Mouse (Mus musculus): ENCODE measurements around the gene Ahr. TPM values are rescaled to one million over a fixed set of nuclear protein-coding genes. Genes with fewer than 3 reads are reported as not detected.
A peak's percentile ranks its signal among the peaks of the same experiment; 100 is the strongest.

The Ahr gene
- polyA plus RNA-seq, 2 experiments: 10.7 to 19.5 TPM

GRCm38 (mm10) chr12:35506383-35506782, 28.5 kb downstream of the Ahr start:
- WGBS: 90% methylated on average over 2 of the region's 2 CpGs
- ATAC-seq (ENCODE audit: low FRiP score, low read depth) (no peak), DNase-seq (ENCODE audit: low spot score) (no peak)
- Histone ChIP-seq H3K9me3 (ENCODE audit: control insufficient read depth, low read length) (no peaks in the 10 kb centered on the region), H3K36me3 (ENCODE audit: control insufficient read depth, insufficient read depth, low read length) (no peaks in the 10 kb centered on the region), H3K27ac (replicated peaks; ENCODE audit: low read depth, low read length) (no peak overlapping the region), H3K4me3 (replicated peaks; ENCODE audit: low read length) (no peak overlapping the region), H3K27me3 (ENCODE audit: control insufficient read depth, insufficient read depth, low read length) (no peaks in the 10 kb centered on the region), H3K4me2 (replicated peaks; ENCODE audit: low read depth, low read length, severe bottlenecking) (no peak overlapping the region), H3K4me1 (ENCODE audit: control insufficient read depth, insufficient read depth, low read length) (no peaks in the 10 kb centered on the region), H3K9ac (ENCODE audit: low read depth, low read length, severe bottlenecking) (no peak overlapping the region)
- no peak for TF ChIP-seq POLR2A (IDR thresholded peaks at IDR 0.05; ENCODE audit: borderline replicate concordance, extremely low read depth, insufficient read depth, insufficient read length)

- H3K4me2 ChIP-seq (replicated peaks; ENCODE audit: low read depth, low read length, severe bottlenecking): no peak overlapping the region
- 77% methylated on average over 15 of the region's 15 CpGs for WGBS
- no peak overlapping the region for H3K9ac ChIP-seq (ENCODE audit: low read depth, low read length, severe bottlenecking)
- ATAC-seq (ENCODE audit: low FRiP score, low read depth) (0 out of 2 replicates have a peak, but pooled peaks have one; percentile 55), DNase-seq (ENCODE audit: low spot score) (no peak)
- no peaks in the 10 kb centered on the region for H3K4me1 ChIP-seq (ENCODE audit: control insufficient read depth, insufficient read depth, low read length)
- no peak overlapping the region for H3K27ac ChIP-seq (replicated peaks; ENCODE audit: low read depth, low read length)
- H3K36me3 ChIP-seq (ENCODE audit: control insufficient read depth, insufficient read depth, low read length): no peaks in the 10 kb centered on the region
- no peaks in the 10 kb centered on the region for H3K9me3 ChIP-seq (ENCODE audit: control insufficient read depth, low read length)
- no peaks in the 10 kb centered on the region for H3K27me3 ChIP-seq (ENCODE audit: control insufficient read depth, insufficient read depth, low read length)
- no peak overlapping the region for H3K4me3 ChIP-seq (replicated peaks; ENCODE audit: low read length)
- TF ChIP-seq POLR2A (IDR thresholded peaks at IDR 0.05; ENCODE audit: borderline replicate concordance, extremely low read depth, insufficient read depth, insufficient read length): no peak
These were observed 30.8 kb downstream of the Ahr start for GRCm38 (mm10) chr12:35504081-35504480.

GRCm38 (mm10) chr12:35503586-35503985, 31.3 kb downstream of the Ahr start:
- H3K36me3 ChIP-seq (ENCODE audit: control insufficient read depth, insufficient read depth, low read length): no peaks in the 10 kb centered on the region
- WGBS: 82% methylated on average over 7 of the region's 7 CpGs
- H3K4me3 ChIP-seq (replicated peaks; ENCODE audit: low read length): no peak overlapping the region
- no peak overlapping the region for H3K9ac ChIP-seq (ENCODE audit: low read depth, low read length, severe bottlenecking)
- DNase-seq (ENCODE audit: low spot score) (no peak), ATAC-seq (ENCODE audit: low FRiP score, low read depth) (no peak)
- no peaks in the 10 kb centered on the region for H3K9me3 ChIP-seq (ENCODE audit: control insufficient read depth, low read length)
- TF ChIP-seq POLR2A (IDR thresholded peaks at IDR 0.05; ENCODE audit: borderline replicate concordance, extremely low read depth, insufficient read depth, insufficient read length): no peak
- H3K27me3 ChIP-seq (ENCODE audit: control insufficient read depth, insufficient read depth, low read length): no peaks in the 10 kb centered on the region
- no peak overlapping the region for H3K4me2 ChIP-seq (replicated peaks; ENCODE audit: low read depth, low read length, severe bottlenecking)
- no peaks in the 10 kb centered on the region for H3K4me1 ChIP-seq (ENCODE audit: control insufficient read depth, insufficient read depth, low read length)
- no peak overlapping the region for H3K27ac ChIP-seq (replicated peaks; ENCODE audit: low read depth, low read length)

GRCm38 (mm10) chr12:35501476-35501875, 33.4 kb downstream of the Ahr start:
- Histone ChIP-seq H3K4me1 (ENCODE audit: control insufficient read depth, insufficient read depth, low read length) (no peaks in the 10 kb centered on the region), H3K27me3 (ENCODE audit: control insufficient read depth, insufficient read depth, low read length) (no peaks in the 10 kb centered on the region), H3K4me3 (replicated peaks; ENCODE audit: low read length) (no peak overlapping the region), H3K9me3 (ENCODE audit: control insufficient read depth, low read length) (no peaks in the 10 kb centered on the region), H3K4me2 (replicated peaks; ENCODE audit: low read depth, low read length, severe bottlenecking) (no peak overlapping the region), H3K9ac (ENCODE audit: low read depth, low read length, severe bottlenecking) (no peak overlapping the region), H3K36me3 (ENCODE audit: control insufficient read depth, insufficient read depth, low read length) (no peaks in the 10 kb centered on the region), H3K27ac (replicated peaks; ENCODE audit: low read depth, low read length) (no peak overlapping the region)
- 16% methylated on average over 2 of the region's 2 CpGs for WGBS
- DNase-seq (ENCODE audit: low spot score) (no peak), ATAC-seq (ENCODE audit: low FRiP score, low read depth) (no peak)
- no peak for TF ChIP-seq POLR2A (IDR thresholded peaks at IDR 0.05; ENCODE audit: borderline replicate concordance, extremely low read depth, insufficient read depth, insufficient read length)

- H3K4me2 ChIP-seq (replicated peaks; ENCODE audit: low read depth, low read length, severe bottlenecking): no peak overlapping the region
- 32% methylated on average over 4 of the region's 4 CpGs for WGBS
- DNase-seq (ENCODE audit: low spot score) (peak; percentile 81), ATAC-seq (ENCODE audit: low FRiP score, low read depth) (peak; percentile 91)
- H3K27ac ChIP-seq (replicated peaks; ENCODE audit: low read depth, low read length): no peak overlapping the region
- no peak overlapping the region for H3K4me3 ChIP-seq (replicated peaks; ENCODE audit: low read length)
- H3K4me1 ChIP-seq (ENCODE audit: control insufficient read depth, insufficient read depth, low read length): peaks cover 15% of the 10 kb centered on the region
- no peaks in the 10 kb centered on the region for H3K27me3 ChIP-seq (ENCODE audit: control insufficient read depth, insufficient read depth, low read length)
- H3K9ac ChIP-seq (ENCODE audit: low read depth, low read length, severe bottlenecking): no peak overlapping the region
- no peak for TF ChIP-seq POLR2A (IDR thresholded peaks at IDR 0.05; ENCODE audit: borderline replicate concordance, extremely low read depth, insufficient read depth, insufficient read length)
- no peaks in the 10 kb centered on the region for H3K9me3 ChIP-seq (ENCODE audit: control insufficient read depth, low read length)
- no peaks in the 10 kb centered on the region for H3K36me3 ChIP-seq (ENCODE audit: control insufficient read depth, insufficient read depth, low read length)
These were observed 39.6 kb downstream of the Ahr start for GRCm38 (mm10) chr12:35495195-35495594.

GRCm38 (mm10) chr12:35480764-35481163, 54.1 kb downstream of the Ahr start:
- ATAC-seq (ENCODE audit: low FRiP score, low read depth): no peak
- WGBS: 94% methylated on average over 2 of the region's 2 CpGs

More at GRCm38 (mm10) chr12:35480764-35481163, 54.1 kb downstream of the Ahr start:
- H3K4me2 ChIP-seq (replicated peaks; ENCODE audit: low read depth, low read length, severe bottlenecking): no peak overlapping the region
- H3K4me3 ChIP-seq (replicated peaks; ENCODE audit: low read length): no peak overlapping the region
- no peak for TF ChIP-seq POLR2A (IDR thresholded peaks at IDR 0.05; ENCODE audit: borderline replicate concordance, extremely low read depth, insufficient read depth, insufficient read length)
- DNase-seq (ENCODE audit: low spot score): no peak
- no peaks in the 10 kb centered on the region for H3K9me3 ChIP-seq (ENCODE audit: control insufficient read depth, low read length)
- H3K4me1 ChIP-seq (ENCODE audit: control insufficient read depth, insufficient read depth, low read length): peaks cover 5% of the 10 kb centered on the region; the same call in 1 of the 2 replicates
- H3K27me3 ChIP-seq (ENCODE audit: control insufficient read depth, insufficient read depth, low read length): no peaks in the 10 kb centered on the region
- H3K9ac ChIP-seq (ENCODE audit: low read depth, low read length, severe bottlenecking): no peak overlapping the region
- no peaks in the 10 kb centered on the region for H3K36me3 ChIP-seq (ENCODE audit: control insufficient read depth, insufficient read depth, low read length)
- H3K27ac ChIP-seq (replicated peaks; ENCODE audit: low read depth, low read length): no peak overlapping the region
